Mouse (Mus musculus) ZHBTc4 (cell line): ENCODE results near the gene Gcdh.

ENCODE experiments used
- DNase-seq: peaks from one replicate; pipeline ENCODE4 v3.0.0-alpha.2; 2011; ENCODE audit warnings: low read depth, low spot score

Gene Gcdh

GRCm38 (mm10) chr8:84893709-84894134, at the start of gene Gcdh:
Gcdh (minus strand) TSS chr8:84893921.
- DNase-seq, result peak; percentile 98

- DNase-seq, result no peak
Observed at GRCm38 (mm10) chr8:84937620-84938485, 44.1 kb upstream of the Gcdh start.

GRCm38 (mm10) chr8:84936962-84937546, 43.3 kb upstream of the Gcdh start, which contains the start of gene Mast1:
Mast1 (minus strand) TSS chr8:84937359.
- DNase-seq, result peak; percentile 88

GRCm38 (mm10) chr8:84936041-84936961, 42.6 kb upstream of the Gcdh start:
- DNase-seq, result no peak

GRCm38 (mm10) chr8:84935489-84935888, 41.8 kb upstream of the Gcdh start:
- no peak for DNase-seq

GRCm38 (mm10) chr8:84934860-84935259, 41.1 kb upstream of the Gcdh start:
- DNase-seq, result peak; percentile 88

GRCm38 (mm10) chr8:84933767-84934559, 40.2 kb upstream of the Gcdh start:
- no peak for DNase-seq

- DNase-seq, result no peak
Observed at GRCm38 (mm10) chr8:84930582-84930981, 36.9 kb upstream of the Gcdh start.

GRCm38 (mm10) chr8:84928456-84929306, 35.0 kb upstream of the Gcdh start:
- DNase-seq, result peak; percentile 83

- no peak for DNase-seq
Observed at GRCm38 (mm10) chr8:84927513-84927912, 33.8 kb upstream of the Gcdh start.

- no peak for DNase-seq
Observed at GRCm38 (mm10) chr8:84925557-84925956, 31.8 kb upstream of the Gcdh start.

- no peak for DNase-seq
Observed at GRCm38 (mm10) chr8:84921596-84921995, 27.9 kb upstream of the Gcdh start.

GRCm38 (mm10) chr8:84918646-84919045, 24.9 kb upstream of the Gcdh start:
- DNase-seq, result peak; percentile 66

- peak; percentile 67 for DNase-seq
Observed at GRCm38 (mm10) chr8:84917781-84918180, 24.1 kb upstream of the Gcdh start.

- peak; percentile 99 for DNase-seq
Observed at GRCm38 (mm10) chr8:84915269-84915668, 21.5 kb upstream of the Gcdh start.

GRCm38 (mm10) chr8:84913960-84914359, 20.2 kb upstream of the Gcdh start:
- peak; percentile 95 for DNase-seq

GRCm38 (mm10) chr8:84913502-84913900, 19.8 kb upstream of the Gcdh start:
- DNase-seq, result peak; percentile 60

- DNase-seq, result peak; percentile 96
Observed at GRCm38 (mm10) chr8:84912895-84913501, 19.3 kb upstream of the Gcdh start.

GRCm38 (mm10) chr8:84912391-84912790, 18.7 kb upstream of the Gcdh start:
- DNase-seq, result no peak

- no peak for DNase-seq
Observed at GRCm38 (mm10) chr8:84911854-84912253, 18.1 kb upstream of the Gcdh start.
